Mouse (Mus musculus): ENCODE results near the gene Rab11fip3.

GRCm38 (mm10) chr17:25943769-25944168 is 125.6 kb downstream of the Rab11fip3 start:
- no peak for TF ChIP-seq POLR2A (IDR thresholded peaks at IDR 0.05; ENCODE audit: borderline replicate concordance, insufficient read depth, low read length)
- no peak for TF ChIP-seq CTCF (IDR thresholded peaks at IDR 0.05; ENCODE audit: borderline replicate concordance, insufficient read depth, low read depth, low read length)
